Mouse (Mus musculus) activated CD4-positive, CD25-positive, alpha-beta regulatory T cell, adult 4 months (primary cell): ENCODE measurements around the gene Tmem109. TPM values are rescaled to one million over a fixed set of nuclear protein-coding genes. Genes with fewer than 3 reads are reported as not detected.

Source experiments
- ATAC-seq: one replicate; pipeline ENCODE4 v1.8.0; 2017
- polyA plus RNA-seq, 2 experiments: library from polyadenylated mRNA; unstranded; fragments of 100-300 nt; shearing (Covaris generic); gene quantifications; one replicate each; pipeline ENCODE4 v1.2.1; 2017

The Tmem109 gene
- 10 to 100 TPM; 59.2 to 65.4 TPM for polyA plus RNA-seq

GRCm38 (mm10) chr19:10881426-10882154 lies at the start of gene Tmem109:
TSS of gene Tmem109 (minus strand) at chr19:10882001.
- ATAC-seq: peak; percentile 79

GRCm38 (mm10) chr19:10930641-10931040 lies 48.8 kb upstream of the Tmem109 start:
- no peak for ATAC-seq

DNA sequence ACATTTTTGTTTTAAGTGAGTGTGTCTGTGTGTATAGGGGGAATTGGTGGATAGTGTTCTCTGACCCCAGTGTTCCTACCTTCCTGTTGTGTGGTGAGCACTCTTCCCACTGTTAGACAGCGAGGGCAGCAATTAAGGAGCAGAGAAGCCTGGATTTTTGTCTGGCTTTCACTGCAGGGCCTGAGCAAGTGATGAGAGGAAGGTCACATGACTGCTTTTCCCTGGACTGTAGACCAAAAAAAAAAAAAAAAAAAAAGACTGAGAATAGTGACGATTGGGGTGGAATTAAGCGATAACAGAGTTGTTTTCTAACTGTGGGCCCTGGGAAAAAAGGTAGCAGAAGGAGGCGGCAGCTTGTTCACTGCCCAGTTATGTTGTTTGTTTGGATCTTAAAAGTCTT lies 44.9 kb upstream of the Tmem109 start:
- no peak for ATAC-seq

DNA sequence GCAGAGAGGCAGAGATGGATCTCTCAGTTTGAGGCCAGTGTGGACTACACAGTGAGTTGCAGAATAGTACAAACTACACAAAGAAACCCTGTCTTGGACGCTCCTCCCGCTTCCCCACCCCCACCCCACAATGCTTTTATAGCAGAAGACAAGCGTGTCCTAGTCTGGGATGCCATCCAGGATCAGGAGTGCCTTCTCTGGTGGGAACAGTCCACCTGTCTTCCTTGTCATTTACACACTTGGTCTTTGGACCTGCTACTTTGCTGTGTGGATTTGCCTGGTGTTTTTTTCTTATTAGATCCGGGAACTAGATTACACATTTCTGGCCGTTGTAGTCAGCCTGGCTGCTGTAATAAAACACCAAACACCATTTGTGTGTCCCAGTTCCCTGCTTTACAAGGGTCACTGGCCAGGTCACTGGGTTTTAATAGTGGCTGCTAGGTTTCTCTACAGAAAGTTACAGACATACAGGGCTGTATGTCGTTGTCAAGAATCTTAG lies 44.4 kb upstream of the Tmem109 start:
- no peak for ATAC-seq

DNA sequence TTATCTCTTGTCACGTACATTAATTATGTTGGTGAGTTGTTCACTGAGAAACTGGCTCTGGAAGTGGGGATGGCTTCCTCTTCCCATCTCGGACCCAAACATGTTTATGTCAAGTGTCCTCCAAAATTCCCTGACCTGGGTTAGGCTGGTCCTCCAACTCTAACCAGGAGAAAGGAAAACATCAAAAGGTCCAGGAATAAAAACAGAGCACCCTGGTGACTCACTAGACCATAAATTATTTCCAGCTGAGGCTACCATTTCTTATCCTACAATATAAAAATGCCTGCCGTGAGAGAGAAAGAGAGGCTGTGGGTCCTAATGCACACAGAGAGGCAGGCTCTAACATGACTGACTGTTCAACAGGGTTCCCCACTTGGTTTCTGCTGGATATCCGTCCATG lies 42.4 kb upstream of the Tmem109 start:
- ATAC-seq: no peak

- ATAC-seq: no peak
These were observed 39.3 kb upstream of the Tmem109 start for GRCm38 (mm10) chr19:10921058-10921457.

GRCm38 (mm10) chr19:10920532-10920931 lies 38.7 kb upstream of the Tmem109 start, which contains the start of gene Zp1:
TSS of gene Zp1 (minus strand) at chr19:10920632.
- no peak for ATAC-seq

DNA sequence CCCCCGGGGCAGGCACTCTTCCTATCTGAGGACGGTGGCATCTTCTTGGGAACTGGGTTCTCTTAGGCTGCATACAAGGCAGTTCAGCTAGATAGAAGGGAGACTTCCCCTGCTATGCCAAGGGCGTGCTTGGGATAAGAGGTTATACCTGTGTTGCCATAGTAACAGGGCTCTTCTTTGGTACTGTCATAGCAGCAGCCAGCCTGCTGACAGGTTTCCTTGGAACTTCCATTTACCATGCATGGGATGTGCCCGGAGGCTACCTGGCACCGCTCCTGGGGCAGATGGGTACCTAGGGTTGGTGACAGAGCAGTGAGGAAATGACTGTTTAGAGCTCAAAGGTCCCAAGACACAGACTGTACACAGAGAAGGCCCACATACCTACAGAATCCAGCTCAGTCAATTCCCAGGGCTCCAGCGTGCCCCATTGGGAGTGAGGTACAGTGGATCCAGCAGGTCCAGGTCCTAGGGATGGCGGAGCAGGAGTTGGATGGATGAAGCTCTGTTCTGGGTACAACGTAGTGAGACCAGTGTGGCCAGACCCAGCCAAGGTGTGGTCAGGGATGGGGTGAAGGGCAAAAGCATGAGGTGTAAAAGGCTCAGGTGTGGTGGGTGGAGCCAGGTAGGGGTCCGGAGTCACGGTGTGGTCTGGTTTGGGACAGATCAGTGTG lies 36.7 kb upstream of the Tmem109 start:
- no peak for ATAC-seq

GRCm38 (mm10) chr19:10916506-10916905 lies 34.7 kb upstream of the Tmem109 start:
- ATAC-seq: no peak

DNA sequence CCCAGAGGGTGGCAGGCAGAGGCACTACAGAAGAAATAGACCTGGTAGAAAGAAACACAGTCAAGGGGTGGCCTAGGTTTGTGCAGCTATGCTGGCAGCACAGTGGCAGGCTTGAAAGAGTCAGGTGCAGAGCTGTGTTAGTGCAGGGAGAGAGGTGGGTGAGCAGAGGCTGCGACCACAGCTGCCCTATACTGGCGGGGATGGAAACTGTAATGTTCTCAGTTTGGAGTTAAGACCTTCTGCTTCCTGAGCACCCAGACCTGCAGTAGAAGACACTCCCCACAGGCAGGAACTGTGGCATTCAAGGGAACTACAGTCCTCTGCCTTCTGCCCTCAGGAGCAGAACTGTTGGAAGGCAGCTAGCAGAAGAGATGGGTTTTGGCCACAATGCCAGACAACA lies 33.1 kb upstream of the Tmem109 start:
- no peak for ATAC-seq

DNA sequence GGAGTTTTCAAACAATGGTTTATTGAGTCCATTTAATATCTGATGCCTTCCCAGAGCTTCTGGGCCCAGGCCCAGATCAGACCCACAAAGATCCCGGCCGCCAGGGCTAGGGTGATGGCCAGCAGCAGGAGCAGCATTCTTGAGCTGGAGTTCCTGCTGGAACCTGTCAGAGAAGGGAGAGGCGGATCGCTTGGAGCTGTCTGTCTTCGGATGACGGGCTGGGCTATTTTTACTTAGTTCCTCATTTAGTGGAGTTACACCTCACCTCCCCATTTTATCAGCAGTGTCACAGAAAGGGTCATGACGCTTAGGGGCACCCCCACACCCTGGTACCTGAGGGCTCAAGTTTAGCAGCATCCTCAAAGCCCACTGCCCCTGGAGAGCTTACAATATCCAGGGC lies 32.5 kb upstream of the Tmem109 start:
- no peak for ATAC-seq

DNA sequence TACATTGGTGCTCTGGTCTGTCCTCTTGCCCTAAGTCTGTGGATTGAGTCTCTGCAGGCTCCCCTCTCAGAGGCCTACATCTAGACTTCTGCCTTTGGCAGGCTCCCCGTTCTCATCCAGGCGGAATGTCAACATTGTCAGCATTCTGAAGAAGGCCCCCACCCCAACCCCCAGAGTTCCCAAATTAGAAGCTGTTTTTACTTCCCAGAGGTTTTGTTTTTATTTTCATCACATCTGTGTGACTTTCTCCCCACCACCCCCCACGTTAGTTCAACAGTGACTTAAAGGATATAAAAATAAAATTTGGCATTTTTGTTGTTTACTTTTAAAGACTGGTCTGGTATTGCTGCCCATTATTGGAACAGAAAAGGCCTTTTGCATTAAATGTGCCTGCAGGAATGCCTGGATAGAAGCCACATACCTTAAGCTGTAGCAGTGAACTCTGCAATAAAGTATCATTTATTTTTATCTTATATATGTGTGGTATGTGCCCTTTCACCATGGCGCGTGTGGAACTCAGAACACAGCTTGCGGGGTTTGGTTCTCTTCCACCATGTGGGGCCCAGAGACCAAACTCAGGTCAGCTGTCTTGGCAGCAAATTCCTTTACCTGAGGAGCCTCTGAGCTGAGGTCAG lies 27.4 kb upstream of the Tmem109 start:
- no peak for ATAC-seq

GRCm38 (mm10) chr19:10907891-10908290 lies 26.1 kb upstream of the Tmem109 start:
- peak; percentile 54 for ATAC-seq

GRCm38 (mm10) chr19:10905728-10906000 lies 23.9 kb upstream of the Tmem109 start:
- ATAC-seq: no peak

DNA sequence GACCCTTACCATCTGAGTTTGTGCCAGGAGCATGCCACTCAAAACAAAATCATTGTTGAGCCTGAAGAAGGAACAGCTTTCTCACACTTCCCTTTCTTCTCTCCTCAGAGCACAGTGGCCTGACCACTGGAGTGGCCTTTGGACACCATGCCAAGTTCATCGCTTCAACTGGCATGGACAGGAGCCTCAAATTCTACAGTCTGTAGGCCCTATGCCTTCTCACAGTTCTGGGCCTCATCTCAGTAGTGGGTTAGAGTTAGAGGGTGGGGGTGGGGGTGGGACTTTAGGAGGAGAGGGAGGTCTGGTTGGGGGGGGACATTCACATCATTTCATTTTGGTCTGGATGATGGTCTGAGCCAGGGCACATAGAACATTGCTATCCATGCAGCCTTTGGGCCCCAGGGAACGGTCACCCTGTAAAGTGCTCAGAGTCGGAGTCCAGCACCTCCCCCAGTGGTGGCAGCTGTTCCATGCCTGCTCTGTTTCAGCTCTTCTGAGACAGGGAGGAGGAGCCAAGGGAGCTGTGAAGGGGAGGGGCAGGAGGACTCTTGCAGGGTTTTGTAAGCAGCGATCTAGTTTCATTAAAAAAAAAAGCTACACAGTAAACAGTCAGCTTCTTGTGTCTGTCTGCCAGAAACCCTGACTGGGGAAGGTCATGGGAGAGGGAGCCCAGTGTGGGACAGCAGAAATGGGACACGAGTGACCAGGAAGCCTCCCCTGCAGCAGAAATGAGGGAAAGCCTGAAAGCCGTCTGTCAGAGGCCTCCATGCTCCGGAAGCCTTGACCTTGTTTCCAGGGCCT lies 23.3 kb upstream of the Tmem109 start:
- no peak for ATAC-seq

GRCm38 (mm10) chr19:10904512-10904911 lies 22.7 kb upstream of the Tmem109 start:
- ATAC-seq: no peak

DNA sequence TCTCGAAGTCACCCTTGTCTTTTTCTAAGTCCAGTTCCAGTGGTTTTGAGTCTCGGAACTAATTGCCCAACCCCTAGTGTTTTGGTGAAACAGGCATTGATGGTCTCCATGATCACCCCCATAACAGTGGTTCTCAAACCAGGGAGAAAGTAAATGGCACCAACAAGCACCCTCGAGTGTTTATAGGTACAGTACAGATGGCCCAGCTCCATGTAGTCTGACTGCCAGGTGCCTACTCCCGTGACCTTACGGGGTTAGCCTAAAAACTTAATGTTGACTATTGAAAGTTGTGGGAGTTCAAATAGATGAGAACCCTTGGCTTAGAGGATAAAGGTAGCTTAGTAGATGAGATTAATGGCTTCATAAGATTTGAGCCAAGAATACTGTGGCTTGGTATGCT lies 19.2 kb upstream of the Tmem109 start:
- no peak for ATAC-seq

DNA sequence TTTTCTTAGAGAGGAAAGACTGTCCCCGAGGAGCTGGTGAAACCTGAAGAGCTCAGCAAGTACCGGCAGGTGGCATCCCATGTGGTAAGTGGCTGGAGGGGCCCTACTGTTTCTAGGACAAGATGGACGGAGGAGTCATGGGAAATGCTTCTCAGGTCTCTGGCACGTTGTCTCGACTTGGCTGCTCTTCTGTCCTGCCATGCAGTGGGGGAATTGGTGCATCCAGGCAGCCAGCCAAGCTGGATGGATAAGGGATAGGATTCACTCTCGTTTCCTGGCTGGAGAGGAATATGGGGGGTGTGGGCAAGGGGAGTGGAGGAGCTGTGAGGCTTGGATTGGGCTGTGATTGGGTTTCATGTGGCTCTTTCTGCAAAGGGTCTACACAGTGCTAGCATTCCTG lies 18.5 kb upstream of the Tmem109 start:
- no peak for ATAC-seq

DNA sequence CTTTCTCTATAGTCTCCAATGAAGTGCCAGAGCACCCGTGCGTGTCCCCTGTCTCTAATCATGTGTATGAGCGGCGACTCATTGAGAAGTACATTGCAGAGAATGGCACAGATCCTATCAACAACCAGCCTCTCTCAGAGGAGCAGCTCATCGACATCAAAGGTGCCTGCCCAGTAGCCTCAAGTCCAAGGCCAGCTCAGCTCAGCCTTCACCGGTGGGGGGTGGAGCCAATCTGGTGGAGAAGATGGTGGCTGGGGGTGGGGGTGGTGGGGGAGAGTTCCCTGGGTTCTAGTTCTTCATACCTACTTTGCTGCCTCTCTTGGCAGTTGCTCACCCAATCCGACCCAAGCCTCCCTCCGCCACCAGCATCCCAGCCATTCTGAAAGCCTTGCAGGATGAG lies 15.7 kb upstream of the Tmem109 start:
- no peak for ATAC-seq

- no peak for ATAC-seq
These were observed 15.0 kb upstream of the Tmem109 start for GRCm38 (mm10) chr19:10896849-10897248.

GRCm38 (mm10) chr19:10895708-10896107 lies 13.9 kb upstream of the Tmem109 start:
- no peak for ATAC-seq

DNA sequence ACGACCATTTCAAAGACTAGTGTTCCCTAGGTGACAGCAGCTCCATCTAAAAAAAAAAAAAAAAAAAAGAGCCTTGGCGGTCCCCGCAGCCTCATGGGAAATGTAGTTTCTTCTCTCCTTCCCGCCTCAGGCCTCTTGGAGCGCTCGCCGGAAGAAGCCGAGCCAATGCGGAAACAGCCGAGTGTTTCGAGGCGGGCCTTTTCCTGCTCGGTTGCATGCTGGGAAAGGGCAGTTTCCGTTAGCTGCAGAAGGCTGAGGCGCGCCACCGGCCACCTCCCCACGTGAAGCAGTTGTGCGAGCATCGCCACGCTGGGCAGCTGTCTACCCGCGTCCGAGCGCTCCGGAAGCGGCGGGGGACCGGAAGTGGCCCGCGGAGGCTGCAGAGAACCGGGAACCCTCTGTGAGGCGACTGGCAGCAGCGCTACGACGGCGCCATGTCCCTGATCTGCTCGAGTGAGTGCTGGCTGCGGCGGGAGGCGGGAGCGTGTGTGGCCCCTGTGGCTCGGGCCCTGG lies 13.3 kb upstream of the Tmem109 start, which contains the start of gene Prpf19:
Gene Prpf19 (plus strand): TSS at position 216 of the 513 bp plus-strand sequence.
- peak; percentile 99 for ATAC-seq

DNA sequence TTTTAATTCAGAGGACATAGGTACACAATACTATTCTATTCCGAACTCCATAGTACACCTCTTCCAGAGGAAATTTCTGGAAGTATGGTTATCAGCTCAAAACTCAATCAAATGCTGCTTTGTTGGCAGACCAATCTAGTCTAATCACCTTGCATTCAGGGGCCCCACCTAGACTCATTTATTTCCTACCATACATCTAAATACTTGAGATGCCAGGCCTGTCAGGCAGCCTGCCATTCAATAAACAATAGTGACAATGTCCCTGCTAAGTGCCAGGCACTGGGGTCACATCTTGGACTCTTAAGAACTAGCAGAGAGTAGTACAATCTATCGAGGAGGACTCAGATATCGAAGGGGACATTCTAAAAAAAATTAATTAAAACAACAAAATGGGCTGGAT lies 10.4 kb upstream of the Tmem109 start:
- no peak for ATAC-seq
